Mouse (Mus musculus): ENCODE measurements around the gene Snx33.

Gene Snx33

DNA sequence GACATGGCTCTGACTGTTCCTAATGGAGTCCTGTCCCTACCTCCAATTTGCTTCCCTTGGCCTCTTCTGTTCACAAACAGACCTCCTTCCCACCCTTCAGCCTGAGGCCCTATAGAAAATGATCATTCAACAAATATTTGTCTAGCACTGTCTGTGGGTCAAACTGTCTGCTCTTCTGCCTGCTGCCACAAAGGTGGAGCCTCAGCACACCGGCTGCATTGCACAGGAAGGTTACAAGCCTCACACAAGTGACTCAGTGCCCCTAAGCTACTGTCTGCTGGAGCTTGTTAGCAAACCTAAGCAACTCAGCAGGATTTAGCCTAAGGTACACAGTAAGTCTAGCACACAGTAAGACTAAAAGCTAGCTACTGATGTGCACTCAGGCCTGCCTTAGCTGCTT is 17.2 kb downstream of the Snx33 start:
- POLR2A ChIA-PET = interaction anchor here in 3 of 4 experiments (0.5 to 2.9 kb wide), 11 partner anchors 11 to 166 kb away, joined by 3 to 19 read pairs (median 6); partner anchors contain the start of genes Snupn (in 2 of the 3), Snx33 (in 2 of the 3) and Imp3 (in 1 of the 3)
- CTCF ChIA-PET = interaction anchor here in 3 of 4 experiments (0.7 to 6.1 kb wide), 6 partner anchors 17 to 306 kb away, joined by 3 to 22 read pairs (median 8); partner anchors contain the start of gene Snx33 (in 1 of the 3)

- POLR2A ChIA-PET = interaction anchor here (0.8 to 2.9 kb wide), 29 partner anchors 9 to 843 kb away, joined by 3 to 19 read pairs (median 4); partner anchors contain the start of genes Snupn (in 3 of the 4), Snx33 (in 3 of the 4), Imp3 (in 1 of the 4) and Lingo1 (in 1 of the 4)
- CTCF ChIA-PET = interaction anchor here (0.5 to 6.1 kb wide), 11 partner anchors 14 to 1081 kb away, joined by 3 to 22 read pairs (median 6); partner anchors contain the start of genes Snx33 (in 3 of the 4) and 1700017B05Rik (in 1 of the 4)
Measured at GRCm38 (mm10) chr9:56909991-56910390, 18.2 kb downstream of the Snx33 start.

DNA sequence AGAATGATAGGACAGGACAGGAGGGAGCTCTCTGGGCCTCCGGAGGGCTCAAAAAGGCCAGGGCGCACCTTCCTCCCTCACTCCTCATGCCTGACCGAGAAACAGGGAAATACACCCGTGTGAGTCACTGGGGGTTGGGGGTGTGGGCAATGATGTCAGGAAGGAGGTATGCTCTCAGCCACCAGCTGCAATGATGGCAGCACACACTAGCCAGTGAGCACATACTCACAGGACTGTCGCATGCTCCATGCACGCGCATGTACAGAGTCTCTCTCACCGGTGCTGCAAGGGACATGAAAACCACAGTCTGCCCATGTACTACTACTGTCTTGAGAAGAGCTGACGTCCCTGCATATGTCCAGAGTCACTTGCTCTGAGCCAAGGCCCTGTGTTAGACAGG is 20.6 kb downstream of the Snx33 start:
- CTCF ChIA-PET = interaction anchor here in 3 of 4 experiments (0.7 to 6.1 kb wide), 4 partner anchors 14 to 16 kb away, joined by 3 to 22 read pairs (median 6); no protein-coding TSS in a partner anchor
- POLR2A ChIA-PET = interaction anchor here in 2 of 4 experiments (0.6 to 1.9 kb wide), 5 partner anchors 8 to 357 kb away, joined by 3 to 5 read pairs (median 3); partner anchors contain the start of gene Man2c1 (in 1 of the 2)

GRCm38 (mm10) chr9:56903662-56904061 is 24.5 kb downstream of the Snx33 start:
- POLR2A ChIA-PET = no interaction called here
- CTCF ChIA-PET = interaction anchor here in 1 of 4 experiments (0.6 kb wide), 2 partner anchors 194 to 375 kb away, joined by 4 to 5 read pairs; no protein-coding TSS in a partner anchor

GRCm38 (mm10) chr9:56901187-56901586 is 27.0 kb downstream of the Snx33 start:
- ChIA-PET CTCF (interaction anchor here (0.5 to 1.9 kb wide), 9 partner anchors 10 to 798 kb away, joined by 3 to 8 read pairs (median 3); no protein-coding TSS in a partner anchor), POLR2A (interaction anchor here in 3 of 4 experiments (0.6 to 2.0 kb wide), 7 partner anchors 9 to 935 kb away, joined by 3 to 7 read pairs (median 4); partner anchors contain the start of genes Arid3b (in 1 of the 3) and Snx33 (in 1 of the 3))

DNA sequence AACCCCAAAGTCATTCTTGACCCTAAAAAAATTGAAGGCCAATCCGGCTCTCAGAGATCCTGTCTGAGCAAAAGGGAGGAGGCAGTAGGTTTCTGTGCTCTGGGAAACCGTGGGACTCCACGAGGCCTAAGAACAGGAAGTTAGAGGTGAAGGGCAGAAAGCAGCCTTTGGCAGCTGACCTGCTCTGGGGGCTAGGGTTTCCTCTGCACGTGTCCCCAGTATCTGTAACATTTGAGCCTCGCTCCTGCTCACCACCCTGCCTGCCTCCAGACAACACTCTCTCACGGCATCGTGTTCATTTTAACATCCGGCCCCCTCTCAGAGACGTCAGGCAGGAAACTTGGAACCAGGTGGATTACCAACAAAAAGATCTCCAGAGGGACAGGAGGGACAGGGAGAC is 27.6 kb downstream of the Snx33 start:
- ChIA-PET CTCF (interaction anchor here in 2 of 4 experiments (0.6 to 1.9 kb wide), 3 partner anchors 9 to 143 kb away, joined by 3 to 7 read pairs (median 3); no protein-coding TSS in a partner anchor), POLR2A (interaction anchor here in 2 of 4 experiments (1.4 to 2.0 kb wide), 3 partner anchors 10 to 15 kb away, joined by 4 to 7 read pairs (median 7); no protein-coding TSS in a partner anchor)

DNA sequence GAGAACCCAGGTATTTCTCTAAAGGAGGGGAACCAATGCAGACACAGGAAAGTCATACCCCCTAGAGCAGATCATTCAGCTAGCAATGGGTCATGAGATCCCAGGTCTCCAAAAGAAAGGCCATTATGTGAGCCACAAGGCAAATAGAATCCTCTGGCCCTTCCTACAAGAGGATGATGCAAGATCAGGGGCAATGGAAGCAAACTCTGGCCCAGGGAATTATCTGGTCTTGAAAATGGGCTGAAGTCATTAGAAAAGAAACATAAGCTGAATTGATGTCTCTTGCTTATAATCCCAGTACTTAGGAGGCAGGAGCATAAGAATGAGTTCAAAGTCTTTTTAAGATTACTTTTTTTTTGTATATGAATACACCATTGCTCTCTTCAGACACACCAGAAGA is 28.1 kb downstream of the Snx33 start:
- CTCF ChIA-PET = interaction anchor here in 1 of 4 experiments (0.6 kb wide), 1 partner anchor 8 kb away, joined by 3 read pairs; no protein-coding TSS in a partner anchor
- POLR2A ChIA-PET = interaction anchor here in 2 of 4 experiments (1.4 to 2.0 kb wide), 3 partner anchors 10 to 15 kb away, joined by 4 to 7 read pairs (median 7); no protein-coding TSS in a partner anchor

DNA sequence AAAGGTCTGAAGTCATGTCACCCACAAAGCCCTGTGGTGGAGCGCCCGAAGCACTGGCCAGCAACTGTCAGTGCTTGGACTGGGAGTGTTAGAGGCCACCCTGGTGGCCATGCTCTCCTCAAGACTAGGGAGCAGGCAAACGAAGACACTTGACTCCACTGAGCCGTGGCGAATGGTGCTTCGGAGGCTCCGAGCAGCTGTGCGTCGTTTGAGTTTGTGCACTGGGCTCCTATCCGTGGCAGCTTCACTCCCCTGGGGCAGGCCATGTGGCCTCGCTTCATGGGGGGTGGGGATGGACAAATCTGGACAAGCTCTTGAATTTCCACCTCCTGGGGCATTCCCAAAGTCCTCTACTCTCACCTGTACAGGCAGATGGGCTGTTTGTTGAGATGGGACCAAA is 28.8 kb downstream of the Snx33 start:
- ChIA-PET CTCF (interaction anchor here in 2 of 4 experiments (0.6 to 1.2 kb wide), 3 partner anchors 8 to 232 kb away, joined by 3 to 4 read pairs (median 3); no protein-coding TSS in a partner anchor), POLR2A (interaction anchor here in 1 of 4 experiments (0.7 to 2.0 kb wide), 2 partner anchors 9 to 11 kb away, joined by 3 to 7 read pairs; no protein-coding TSS in a partner anchor)

DNA sequence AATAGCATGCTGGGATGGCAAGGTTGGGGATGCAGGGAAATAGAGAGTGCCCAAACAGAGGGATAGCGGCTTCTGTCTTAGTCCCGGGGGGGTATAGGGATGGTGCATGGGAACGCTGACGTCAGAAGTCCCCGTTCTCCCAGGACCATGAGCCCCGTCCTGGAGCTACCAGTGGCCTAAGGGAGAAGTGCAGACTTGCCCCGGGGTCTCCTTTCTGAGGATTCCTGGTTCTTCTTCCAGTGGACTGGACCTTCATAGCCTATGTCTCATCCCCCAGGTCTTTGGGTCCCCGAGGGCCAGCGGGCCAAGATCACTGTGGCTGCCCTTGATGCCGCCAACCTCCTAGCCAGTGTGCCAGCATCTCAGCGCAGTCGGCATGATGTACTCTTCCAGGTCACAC is 31.4 kb downstream of the Snx33 start:
- CTCF ChIA-PET = interaction anchor here in 1 of 4 experiments (0.6 to 1.2 kb wide), 2 partner anchors 31 to 366 kb away, joined by 3 read pairs; no protein-coding TSS in a partner anchor

DNA sequence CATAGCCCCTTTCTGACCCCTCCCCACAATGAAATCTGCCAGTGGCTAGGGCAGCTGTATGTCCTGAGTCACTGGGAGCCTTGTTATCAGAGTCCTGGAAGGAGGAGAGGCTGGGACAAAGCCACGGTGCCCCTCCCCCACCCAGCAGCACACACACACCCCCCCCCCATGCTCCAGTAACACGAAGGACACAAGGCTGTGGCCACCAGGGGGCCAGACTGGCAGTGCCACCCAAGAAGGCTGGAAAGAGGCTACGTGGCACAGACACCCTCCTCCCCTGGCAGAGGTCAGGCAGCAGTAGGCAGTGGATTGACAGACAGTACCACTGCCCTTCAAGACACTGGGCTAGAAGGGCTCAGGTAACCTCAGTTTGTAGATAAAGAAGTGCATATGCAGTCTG is 34.2 kb downstream of the Snx33 start:
- POLR2A ChIA-PET = interaction anchor here in 3 of 4 experiments (0.6 to 1.1 kb wide), 4 partner anchors 46 to 178 kb away, joined by 3 to 9 read pairs (median 3); partner anchors contain the start of genes Sin3a (in 1 of the 3) and Snupn (in 1 of the 3)
- CTCF ChIA-PET = interaction anchor here in 3 of 4 experiments (0.7 to 2.4 kb wide), 5 partner anchors 11 to 315 kb away, joined by 3 to 7 read pairs (median 6); partner anchors contain the start of genes Snupn (in 1 of the 3) and Snx33 (in 1 of the 3)

More for the DNA sequence above, 31.4 kb downstream of the Snx33 start:
- POLR2A ChIA-PET = interaction anchor here (0.6 to 1.8 kb wide), 6 partner anchors 10 to 532 kb away, joined by 3 to 10 read pairs (median 5); partner anchors contain the start of gene Snupn (in 1 of the 4)

GRCm38 (mm10) chr9:56893313-56893712 is 34.9 kb downstream of the Snx33 start:
- ChIA-PET CTCF (interaction anchor here in 3 of 4 experiments (0.7 to 3.1 kb wide), 6 partner anchors 12 to 316 kb away, joined by 3 to 20 read pairs (median 6); partner anchors contain the start of genes Man2c1 (in 2 of the 3) and Snupn (in 1 of the 3)), POLR2A (interaction anchor here in 3 of 4 experiments (1.0 to 1.5 kb wide), 6 partner anchors 46 to 310 kb away, joined by 3 to 9 read pairs (median 4); partner anchors contain the start of genes Snupn (in 2 of the 3), Man2c1 (in 1 of the 3) and Sin3a (in 1 of the 3))

- CTCF ChIA-PET = interaction anchor here (0.5 to 3.5 kb wide), 82 partner anchors 8 to 874 kb away, joined by 3 to 22 read pairs (median 4); partner anchors contain the start of genes Snx33 (in 3 of the 4), Ptpn9 (in 2 of the 4), Snupn (in 2 of the 4) and 1700017B05Rik (in 1 of the 4)
- POLR2A ChIA-PET = interaction anchor here (0.5 to 1.9 kb wide), 18 partner anchors 11 to 597 kb away, joined by 3 to 8 read pairs (median 4); partner anchors contain the start of genes Snx33 (in 3 of the 4), Imp3 (in 2 of the 4), Man2c1 (in 2 of the 4) and Snupn (in 1 of the 4)
Measured at GRCm38 (mm10) chr9:56892111-56892510, 36.1 kb downstream of the Snx33 start.

DNA sequence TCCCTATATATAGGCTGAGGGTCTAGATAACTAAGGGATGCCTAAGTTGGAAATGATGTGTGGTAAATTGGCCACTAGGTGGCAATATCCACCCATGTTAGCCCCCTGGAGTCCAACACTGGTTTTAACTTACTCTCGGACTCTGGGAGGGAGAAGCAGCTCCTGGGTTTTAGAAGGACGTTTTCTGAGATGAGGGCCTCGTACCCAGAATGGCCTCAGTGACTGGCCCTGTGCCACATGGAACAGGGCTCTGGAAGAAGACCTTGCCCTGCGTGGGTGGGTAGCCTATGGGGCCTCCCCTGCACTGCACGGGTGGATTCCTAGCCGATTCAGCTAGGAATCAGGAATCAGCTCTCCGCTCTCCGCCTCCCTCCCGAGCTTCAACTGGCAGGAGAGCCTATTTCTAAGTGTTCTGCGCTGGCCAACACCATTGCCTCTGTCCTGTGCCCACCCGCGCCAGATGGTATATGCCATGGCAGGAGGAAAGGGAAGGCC is 36.6 kb downstream of the Snx33 start:
- CTCF ChIA-PET = interaction anchor here (0.5 to 3.5 kb wide), 100 partner anchors 8 to 874 kb away, joined by 3 to 22 read pairs (median 4); partner anchors contain the start of genes Snx33 (in 3 of the 4), Man2c1 (in 2 of the 4), Ptpn9 (in 2 of the 4) and Snupn (in 2 of the 4)
- POLR2A ChIA-PET = interaction anchor here (0.5 to 1.9 kb wide), 20 partner anchors 11 to 762 kb away, joined by 3 to 8 read pairs (median 4); partner anchors contain the start of genes Snx33 (in 3 of the 4), Imp3 (in 2 of the 4), Man2c1 (in 1 of the 4) and Snupn (in 1 of the 4)

- CTCF ChIA-PET = interaction anchor here (0.6 to 3.5 kb wide), 101 partner anchors 9 to 1461 kb away, joined by 3 to 27 read pairs (median 4); partner anchors contain the start of genes Lingo1 (in 2 of the 4), Man2c1 (in 2 of the 4), Ptpn9 (in 2 of the 4) and Snupn (in 2 of the 4)
- POLR2A ChIA-PET = interaction anchor here (0.5 to 1.9 kb wide), 22 partner anchors 10 to 763 kb away, joined by 3 to 8 read pairs (median 4); partner anchors contain the start of genes Snx33 (in 3 of the 4), Imp3 (in 2 of the 4), Man2c1 (in 1 of the 4) and Snupn (in 1 of the 4)
Measured at GRCm38 (mm10) chr9:56890522-56891250, 37.5 kb downstream of the Snx33 start.

GRCm38 (mm10) chr9:56889817-56890216 is 38.4 kb downstream of the Snx33 start:
- CTCF ChIA-PET = interaction anchor here (0.5 to 3.5 kb wide), 43 partner anchors 8 to 1460 kb away, joined by 3 to 27 read pairs (median 4); partner anchors contain the start of genes Snupn (in 2 of the 4), Snx33 (in 2 of the 4) and Lingo1 (in 1 of the 4)
- POLR2A ChIA-PET = interaction anchor here in 2 of 4 experiments (0.6 to 1.6 kb wide), 6 partner anchors 20 to 321 kb away, joined by 3 to 4 read pairs (median 3); partner anchors contain the start of gene Snupn (in 2 of the 2)

- CTCF ChIA-PET = interaction anchor here in 1 of 4 experiments (1.4 kb wide), 1 partner anchor 251 kb away, joined by 4 read pairs; no protein-coding TSS in a partner anchor
- POLR2A ChIA-PET = no interaction called here
Measured at GRCm38 (mm10) chr9:56887581-56887980, 40.6 kb downstream of the Snx33 start.
